In genomic region chr2:157472469-157472868, GRCm38 (mm10) we compare ENCODE assay signal across 10 mouse cellular contexts. TPM values are rescaled to one million over a fixed set of nuclear protein-coding genes. Genes with fewer than 3 reads are reported as not detected.
DNase-seq lines count a peak whose midpoint lies in the region; ATAC-seq and TF ChIP-seq lines count a peak whose summit lies in the region.
"Had no signal": no experiment of that assay in that cellular context is flagged by ENCODE, and none has a peak within 500 bp of the region (broad histone marks: within the 10 kb centered on the region; RNA-seq: fewer than 3 reads in every experiment).

No protein-coding gene starts in this region.

- H3K4me2 ChIP-seq in lung, embryonic 16.5 days (ENCODE audit: low read depth, low read length) = no peak overlapping the region
- no peak overlapping the region for H3K4me2 ChIP-seq in forebrain, embryonic 16.5 days (ENCODE audit: low read length)
- no peak overlapping the region for H3K4me2 ChIP-seq in limb, embryonic 14.5 days (replicated peaks; ENCODE audit: low read depth, low read length, severe bottlenecking)
- no peak overlapping the region for H3K4me2 ChIP-seq in stomach, embryonic 16.5 days (ENCODE audit: low read depth, low read length)
- H3K4me2 ChIP-seq: liver, embryonic 11.5 days had no signal

- peaks cover 16% of the 10 kb centered on the region for H3K4me1 ChIP-seq in lung, embryonic 16.5 days (replicated peaks; ENCODE audit: control insufficient read depth, insufficient read depth, low read length)
- peaks cover 41% of the 10 kb centered on the region for H3K4me1 ChIP-seq in forebrain, embryonic 16.5 days (replicated peaks; ENCODE audit: control insufficient read depth, insufficient read depth, low read length)
- H3K4me1 ChIP-seq in limb, embryonic 14.5 days (ENCODE audit: control insufficient read depth, insufficient read depth, low read length) = peaks cover 56% of the 10 kb centered on the region
- H3K4me1 ChIP-seq in stomach, embryonic 16.5 days (ENCODE audit: control insufficient read depth, insufficient read depth, low read length) = peaks cover 28% of the 10 kb centered on the region

- intact Hi-C loops in heart, postnatal 36 days (cut with DNase I) = no loop called here

- H3K27ac ChIP-seq in lung, embryonic 16.5 days (ENCODE audit: low read length) = peak overlapping the region; percentile 30; the same call in 1 of the 2 replicates
- peak overlapping the region; percentile 39; the same call in 1 of the 2 replicates for H3K27ac ChIP-seq in forebrain, embryonic 16.5 days (ENCODE audit: low read length)
- peak overlapping the region; percentile 38 for H3K27ac ChIP-seq in limb, embryonic 14.5 days (replicated peaks; ENCODE audit: low read depth, low read length)
- peak overlapping the region; percentile 51 for H3K27ac ChIP-seq in stomach, embryonic 16.5 days (ENCODE audit: low read length)

- ATAC-seq in lung, embryonic 16.5 days (ENCODE audit: low read depth) = no peak
- ATAC-seq in forebrain, embryonic 16.5 days = no peak
- no peak for ATAC-seq in limb, embryonic 14.5 days (ENCODE audit: low FRiP score, low read depth)
- no peak for ATAC-seq in stomach, embryonic 16.5 days (ENCODE audit: insufficient read depth, low FRiP score)
- ATAC-seq: inflammation-experienced regulatory T-cells, adult 6 months had no signal

- H3K9ac ChIP-seq in lung, embryonic 16.5 days (ENCODE audit: low read length) = no peak overlapping the region
- H3K9ac ChIP-seq in forebrain, embryonic 16.5 days (replicated peaks; ENCODE audit: low read depth, low read length) = 0 out of 2 replicates have a peak overlapping the region, but pooled peaks have one; percentile 17
- H3K9ac ChIP-seq in limb, embryonic 14.5 days (ENCODE audit: low read depth, low read length, severe bottlenecking) = 0 out of 2 replicates have a peak overlapping the region, but pooled peaks have one; percentile 21
- 0 out of 2 replicates have a peak overlapping the region, but pooled peaks have one; percentile 24 for H3K9ac ChIP-seq in stomach, embryonic 16.5 days (ENCODE audit: low read length)

- H3K9me3 ChIP-seq in lung, embryonic 16.5 days (ENCODE audit: control insufficient read depth, low read length) = no peaks in the 10 kb centered on the region
- H3K9me3 ChIP-seq in forebrain, embryonic 16.5 days (ENCODE audit: control insufficient read depth, low read length) = no peaks in the 10 kb centered on the region
- H3K9me3 ChIP-seq in limb, embryonic 14.5 days (ENCODE audit: control insufficient read depth, low read length) = no peaks in the 10 kb centered on the region
- H3K9me3 ChIP-seq in stomach, embryonic 16.5 days (replicated peaks; ENCODE audit: control insufficient read depth, low read length) = no peaks in the 10 kb centered on the region
- H3K9me3 ChIP-seq: megakaryocyte, embryonic 14.5 days had no signal

- H3K27me3 ChIP-seq in lung, embryonic 16.5 days (ENCODE audit: control insufficient read depth, insufficient read depth, low read depth, low read length) = no peaks in the 10 kb centered on the region
- no peaks in the 10 kb centered on the region for H3K27me3 ChIP-seq in forebrain, embryonic 16.5 days (replicated peaks; ENCODE audit: control insufficient read depth, insufficient read depth, low read length)
- H3K27me3 ChIP-seq in limb, embryonic 14.5 days (ENCODE audit: control insufficient read depth, insufficient read depth, low read length) = no peaks in the 10 kb centered on the region
- H3K27me3 ChIP-seq in stomach, embryonic 16.5 days (ENCODE audit: control insufficient read depth, insufficient read depth, low read length) = no peaks in the 10 kb centered on the region

- 59% methylated on average over 4 of the region's 4 CpGs for WGBS in lung, embryonic 16.5 days
- WGBS in forebrain, embryonic 16.5 days = 63% methylated on average over 4 of the region's 4 CpGs
- WGBS in limb, embryonic 14.5 days = 62% methylated on average over 4 of the region's 4 CpGs
- 55% methylated on average over 4 of the region's 4 CpGs for WGBS in stomach, embryonic 16.5 days

- DNase-seq in lung, adult 18-20 months = no peak
- DNase-seq in limb, embryonic 14.5 days (ENCODE audit: low spot score) = no peak
- DNase-seq in heart, postnatal 36 days = no peak
- DNase-seq in embryo, embryonic 10.5 days (ENCODE audit: low spot score) = no peak

- no peak for TF ChIP-seq POLR2A in limb, embryonic 14.5 days (IDR thresholded peaks at IDR 0.05; ENCODE audit: borderline replicate concordance, extremely low read depth, insufficient read depth, insufficient read length)

- no peak overlapping the region for H3K4me3 ChIP-seq in lung, embryonic 16.5 days (ENCODE audit: low read length)
- H3K4me3 ChIP-seq in forebrain, embryonic 16.5 days (replicated peaks; ENCODE audit: low read length) = no peak overlapping the region
- no peak overlapping the region for H3K4me3 ChIP-seq in limb, embryonic 14.5 days (replicated peaks; ENCODE audit: low read length)
- H3K4me3 ChIP-seq in stomach, embryonic 16.5 days (replicated peaks; ENCODE audit: low read length) = no peak overlapping the region
- H3K4me3 ChIP-seq: megakaryocyte, embryonic 14.5 days had no signal

- peaks cover 13% of the 10 kb centered on the region for H3K36me3 ChIP-seq in lung, embryonic 16.5 days (ENCODE audit: control insufficient read depth, insufficient read depth, low read length)
- H3K36me3 ChIP-seq in forebrain, embryonic 16.5 days (ENCODE audit: control insufficient read depth, insufficient read depth) = peaks cover 20% of the 10 kb centered on the region
- peaks cover 43% of the 10 kb centered on the region for H3K36me3 ChIP-seq in limb, embryonic 14.5 days (ENCODE audit: control insufficient read depth, insufficient read depth, low read length)
- H3K36me3 ChIP-seq in stomach, embryonic 16.5 days (ENCODE audit: control insufficient read depth, insufficient read depth, low read length) = peaks cover 21% of the 10 kb centered on the region; the same call in 1 of the 2 replicates

RNA-seq across cellular contexts. Expression of gene Src, which starts 54.2 kb away (rescaled TPM):
- polyA plus RNA-seq in lung, embryonic 16.5 days (2015; fragmentation: Nextera tagmentation; extraction: Ambion mirVana) = 20.9 and 21.1 TPM in 2 replicates
- polyA plus RNA-seq in forebrain, embryonic 16.5 days (2015; fragmentation: Nextera tagmentation; extraction: Ambion mirVana) = 32.2 and 36.6 TPM in 2 replicates
- polyA plus RNA-seq in limb, embryonic 14.5 days (2012; rRNA removed) = 43.6 and 56.3 TPM in 2 replicates
- polyA plus RNA-seq in limb, embryonic 14.5 days (2014; fragmentation: Nextera tagmentation; extraction: Ambion mirVana) = 15.9 and 17.2 TPM in 2 replicates
- polyA plus RNA-seq in stomach, embryonic 16.5 days (2015; fragmentation: Nextera tagmentation; extraction: Ambion mirVana) = 12.1 and 14.7 TPM in 2 replicates
- total RNA-seq in heart, postnatal 36 days (2021) = 1 to 10 TPM; 3.4 to 4.9 TPM
